ENCODE assay signal across 21 mouse cellular contexts in the genomic region with DNA sequence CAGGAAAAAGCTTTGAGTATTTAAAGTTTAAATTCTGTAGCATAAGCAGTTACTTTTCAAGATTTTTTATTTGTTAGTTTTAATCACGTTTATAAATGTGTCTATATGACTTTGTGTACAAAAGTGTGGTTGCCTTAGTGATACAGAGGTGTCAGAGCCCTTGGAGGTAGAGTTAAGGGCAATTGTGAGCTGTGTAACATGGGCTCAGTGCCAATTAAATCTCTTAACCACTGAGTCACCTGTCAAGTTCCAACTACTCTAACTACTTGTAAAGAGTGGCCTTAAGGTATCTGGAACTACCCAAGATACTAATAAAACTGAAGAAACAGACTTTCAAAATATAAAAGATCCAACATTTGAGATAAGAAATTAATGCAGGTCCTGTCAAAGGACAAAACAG.
A peak's percentile ranks its signal among the peaks of the same experiment; 100 is the strongest.
DNase-seq lines count a peak whose midpoint lies in the region; ATAC-seq and TF ChIP-seq lines count a peak whose summit lies in the region.
"Had no signal": no experiment of that assay in that cellular context is flagged by ENCODE, and none has a peak within 500 bp of the region (broad histone marks: within the 10 kb centered on the region; RNA-seq: fewer than 3 reads in every experiment).

No protein-coding gene starts in this region.

- TF ChIP-seq POLR2A in lung, adult 2 months (IDR thresholded peaks at IDR 0.05; ENCODE audit: borderline replicate concordance, extremely low read depth, low read depth, low read length) = no peak

- DNase-seq in lung, postnatal 0 days (ENCODE audit: low spot score) = peak; percentile 63
- no peak for DNase-seq in lung, postnatal 14 days
- DNase-seq in lung, postnatal 25 days (ENCODE audit: low spot score) = peak; percentile 3
- no peak for DNase-seq in lung, adult 2 months
- DNase-seq in lung, postnatal 36 days = peak; percentile 17
- no peak for DNase-seq in lung, postnatal 4 days
- DNase-seq: adrenal gland, adult 2 months; adrenal gland, adult 8-10 months; adrenal gland, postnatal 10 days; adrenal gland, postnatal 14 days; adrenal gland, postnatal 25 days; adrenal gland, postnatal 36 days; B cell, adult 2 months; cerebellum, adult 11 months; cerebellum, adult 11-12 months; cerebellum, adult 18-20 months had no signal

- H3K9me3 ChIP-seq in lung, postnatal 0 days (ENCODE audit: low read length) = no peaks in the 10 kb centered on the region
- H3K9me3 ChIP-seq: G1E had no signal

- H3K27ac ChIP-seq in lung, postnatal 0 days (ENCODE audit: low read length) = no peak overlapping the region

- H3K4me2 ChIP-seq in lung, postnatal 0 days (replicated peaks; ENCODE audit: low read depth, low read length) = no peak overlapping the region

- no peaks in the 10 kb centered on the region for H3K27me3 ChIP-seq in lung, postnatal 0 days (replicated peaks; ENCODE audit: insufficient read depth, low read length)
- H3K27me3 ChIP-seq: CH12.LX, Patski had no signal

- no peak for TF ChIP-seq EP300 in lung, postnatal 0 days (IDR thresholded peaks at IDR 0.05)

- ATAC-seq in lung, postnatal 0 days = peak; percentile 77
- ATAC-seq: activated CD4-positive, CD25-positive, alpha-beta regulatory T cell, adult 4 months; CD4-positive, CD25-positive, alpha-beta regulatory T cell, adult 4 months; Patski had no signal

- WGBS in lung, postnatal 0 days = 39% methylated on average over 1 of the region's 1 CpGs
- 59% methylated on average over 1 of the region's 1 CpGs for WGBS in lung, adult 2 months

- no peak for TF ChIP-seq CTCF in lung, postnatal 0 days (IDR thresholded peaks at IDR 0.05)
- TF ChIP-seq CTCF in lung, adult 2 months (IDR thresholded peaks at IDR 0.05; ENCODE audit: insufficient read depth, low read length) = no peak

- H3K36me3 ChIP-seq in lung, postnatal 0 days (ENCODE audit: insufficient read depth, low read length) = peaks cover 6% of the 10 kb centered on the region; the same call in 1 of the 2 replicates

- no peak overlapping the region for H3K4me3 ChIP-seq in lung, postnatal 0 days (ENCODE audit: low read depth, low read length)
- no peak overlapping the region for H3K4me3 ChIP-seq in lung, adult 2 months (replicated peaks; ENCODE audit: extremely low read depth, low read depth, low read length)

- no peak overlapping the region for H3K9ac ChIP-seq in lung, postnatal 0 days (replicated peaks; ENCODE audit: low read depth)

- H3K4me1 ChIP-seq in lung, postnatal 0 days (ENCODE audit: insufficient read depth, low read depth, low read length) = no peaks in the 10 kb centered on the region
- H3K4me1 ChIP-seq in lung, adult 2 months (ENCODE audit: control insufficient read depth, insufficient read depth, low read length) = no peaks in the 10 kb centered on the region; the same call in 1 of the 2 replicates

Comparison
In these comparisons a context has a peak if more than half of its experiments do, and no peak if none do; other contexts are left out.
1. DNase-seq: peak in lung, postnatal 0 days (single experiment), lung, postnatal 25 days (single experiment) and lung, postnatal 36 days (single experiment); none in lung, postnatal 14 days (single experiment), lung, adult 2 months (single experiment) and lung, postnatal 4 days (0 of 2).